Mouse (Mus musculus): ENCODE data around the gene Glp1r. TPM values are rescaled to one million over a fixed set of nuclear protein-coding genes. Genes with fewer than 3 reads are reported as not detected.

Glp1r gene
- polyA plus RNA-seq, 1 experiment: not detected

GRCm38 (mm10) chr17:30971877-30972276 lies 70.3 kb downstream of the Glp1r start:
- Histone ChIP-seq H3K4me3 (ENCODE audit: insufficient read depth, low read depth, low read length) (no peak overlapping the region), H3K4me1 (ENCODE audit: control insufficient read depth, insufficient read depth, low read length) (no peaks in the 10 kb centered on the region), H3K27ac (ENCODE audit: insufficient read depth, low read depth, low read length) (no peak overlapping the region)
- WGBS: 74% methylated on average over 7 of the region's 7 CpGs
- no peak for TF ChIP-seq POLR2A (IDR thresholded peaks at IDR 0.05; ENCODE audit: insufficient read depth, low read depth, low read length)
- no peak for TF ChIP-seq CTCF (IDR thresholded peaks at IDR 0.05; ENCODE audit: insufficient read depth, low read depth, low read length)

DNA sequence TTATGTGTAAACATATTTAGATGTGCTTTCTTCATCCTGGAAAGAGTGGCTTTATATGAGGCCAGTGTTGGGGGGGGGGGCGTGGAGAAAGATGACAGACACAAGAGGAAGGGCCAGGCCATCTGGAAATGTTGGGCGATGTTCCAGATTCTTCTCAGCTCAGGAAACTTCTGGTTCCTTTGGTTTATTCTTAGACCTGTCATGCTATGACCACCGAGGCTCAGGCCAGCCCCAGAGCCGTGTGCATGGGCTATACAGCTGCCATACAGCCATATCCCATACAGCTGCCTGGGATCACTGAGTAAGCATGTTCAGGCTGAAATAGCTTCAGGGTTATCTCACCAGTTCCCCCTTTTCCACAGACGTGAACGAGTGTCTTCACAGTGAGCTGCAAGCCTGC lies 71.7 kb downstream of the Glp1r start:
- Histone ChIP-seq H3K27ac (ENCODE audit: insufficient read depth, low read depth, low read length) (no peak overlapping the region), H3K4me3 (ENCODE audit: insufficient read depth, low read depth, low read length) (no peak overlapping the region), H3K4me1 (ENCODE audit: control insufficient read depth, insufficient read depth, low read length) (peaks cover 2% of the 10 kb centered on the region; the same call in 1 of the 2 replicates)
- TF ChIP-seq POLR2A (IDR thresholded peaks at IDR 0.05; ENCODE audit: insufficient read depth, low read depth, low read length) (no peak), CTCF (IDR thresholded peaks at IDR 0.05; ENCODE audit: insufficient read depth, low read depth, low read length) (no peak)
- WGBS: 70% methylated on average over 6 of the region's 6 CpGs

- Histone ChIP-seq H3K27ac (ENCODE audit: insufficient read depth, low read depth, low read length) (peak overlapping the region; percentile 16; the same call in 1 of the 2 replicates), H3K4me3 (ENCODE audit: insufficient read depth, low read depth, low read length) (no peak overlapping the region), H3K4me1 (ENCODE audit: control insufficient read depth, insufficient read depth, low read length) (peaks cover 2% of the 10 kb centered on the region; the same call in 1 of the 2 replicates)
- WGBS: 35% methylated on average over 2 of the region's 2 CpGs
- TF ChIP-seq POLR2A (IDR thresholded peaks at IDR 0.05; ENCODE audit: insufficient read depth, low read depth, low read length) (no peak), CTCF (IDR thresholded peaks at IDR 0.05; ENCODE audit: insufficient read depth, low read depth, low read length) (no peak)
Observed at GRCm38 (mm10) chr17:30977290-30977689, 75.7 kb downstream of the Glp1r start.

DNA sequence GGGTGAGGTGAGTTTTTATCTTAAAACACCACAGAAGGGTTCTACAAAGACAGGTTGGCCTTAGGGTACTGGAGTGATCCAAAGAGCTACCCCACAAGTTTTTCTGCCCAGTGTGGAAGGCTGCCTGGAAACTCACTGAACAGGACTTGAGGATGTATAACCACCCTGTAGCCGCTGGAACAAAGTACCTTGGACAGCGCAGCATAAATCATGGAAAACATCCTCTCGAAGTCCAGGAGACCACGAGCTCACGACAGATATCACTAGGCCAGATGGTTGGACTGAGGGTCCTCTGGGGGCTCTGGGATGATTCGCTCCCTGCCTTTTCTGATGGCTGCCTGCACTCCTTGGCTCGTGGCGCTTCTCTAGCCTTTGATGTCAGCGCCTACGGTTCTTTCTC lies 76.9 kb downstream of the Glp1r start:
- Histone ChIP-seq H3K4me3 (ENCODE audit: insufficient read depth, low read depth, low read length) (no peak overlapping the region), H3K27ac (ENCODE audit: insufficient read depth, low read depth, low read length) (no peak overlapping the region), H3K4me1 (ENCODE audit: control insufficient read depth, insufficient read depth, low read length) (peaks cover 2% of the 10 kb centered on the region; the same call in 1 of the 2 replicates)
- TF ChIP-seq POLR2A (IDR thresholded peaks at IDR 0.05; ENCODE audit: insufficient read depth, low read depth, low read length) (no peak), CTCF (IDR thresholded peaks at IDR 0.05; ENCODE audit: insufficient read depth, low read depth, low read length) (no peak)
- WGBS: 84% methylated on average over 10 of the region's 10 CpGs

DNA sequence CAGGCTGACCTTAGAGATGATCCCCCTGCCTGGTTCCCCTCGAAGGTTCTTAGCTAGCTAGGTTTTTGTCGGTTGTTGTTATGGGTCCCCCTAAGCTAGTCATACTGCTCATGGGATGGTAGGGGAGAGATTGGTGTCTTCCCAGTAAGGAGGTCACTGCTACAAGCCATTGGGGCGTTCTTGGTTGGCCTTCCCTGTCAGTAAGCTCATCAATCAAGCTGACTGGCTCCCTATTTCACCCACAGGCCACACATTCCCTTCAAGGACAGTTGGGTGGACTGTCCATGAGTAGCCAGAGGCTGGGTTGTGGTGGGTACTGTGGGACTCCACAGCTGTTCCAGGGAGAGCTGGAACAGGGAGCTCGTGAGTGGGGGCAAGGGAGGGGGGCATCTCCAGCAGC lies 81.9 kb downstream of the Glp1r start:
- WGBS: 85% methylated on average over 4 of the region's 4 CpGs
- Histone ChIP-seq H3K27ac (ENCODE audit: insufficient read depth, low read depth, low read length) (no peak overlapping the region), H3K4me1 (ENCODE audit: control insufficient read depth, insufficient read depth, low read length) (no peaks in the 10 kb centered on the region), H3K4me3 (ENCODE audit: insufficient read depth, low read depth, low read length) (no peak overlapping the region)
- TF ChIP-seq CTCF (IDR thresholded peaks at IDR 0.05; ENCODE audit: insufficient read depth, low read depth, low read length): no peak
- no peak for TF ChIP-seq POLR2A (IDR thresholded peaks at IDR 0.05; ENCODE audit: insufficient read depth, low read depth, low read length)

GRCm38 (mm10) chr17:30990254-30990653 lies 88.6 kb downstream of the Glp1r start:
- 79% methylated on average over 10 of the region's 10 CpGs for WGBS
- H3K4me1 ChIP-seq (ENCODE audit: control insufficient read depth, insufficient read depth, low read length): no peaks in the 10 kb centered on the region
- H3K27ac ChIP-seq (ENCODE audit: insufficient read depth, low read depth, low read length): no peak overlapping the region
- TF ChIP-seq CTCF (IDR thresholded peaks at IDR 0.05; ENCODE audit: insufficient read depth, low read depth, low read length) (0 out of 2 replicates have a peak, but pooled peaks have one; percentile 23), POLR2A (IDR thresholded peaks at IDR 0.05; ENCODE audit: insufficient read depth, low read depth, low read length) (no peak)
- H3K4me3 ChIP-seq (ENCODE audit: insufficient read depth, low read depth, low read length): no peak overlapping the region

Other genes with a start within 250 kb of the Glp1r start
- not detected in 2 replicates for gene Umodl1, start 52.8 kb downstream of the Glp1r start, polyA plus RNA-seq (2012; ENCODE audit: insufficient read depth, insufficient read length, low replicate concordance, missing spikeins)
- not detected in 2 replicates for gene Abcg1, start 155.9 kb downstream of the Glp1r start, polyA plus RNA-seq (2012; ENCODE audit: insufficient read depth, insufficient read length, low replicate concordance, missing spikeins)
- not detected in 2 replicates for gene Tff3, start 227.8 kb downstream of the Glp1r start, polyA plus RNA-seq (2012; ENCODE audit: insufficient read depth, insufficient read length, low replicate concordance, missing spikeins)
- not detected in 2 replicates for gene Tff2, start 242.5 kb downstream of the Glp1r start, polyA plus RNA-seq (2012; ENCODE audit: insufficient read depth, insufficient read length, low replicate concordance, missing spikeins)